In genomic region chr14:123513376-123514141, GRCm38 (mm10) we compare ENCODE assay signal across 9 mouse cellular contexts.
A peak's percentile ranks its signal among the peaks of the same experiment; 100 is the strongest.
DNase-seq lines count a peak whose midpoint lies in the region.
"Had no signal": no experiment of that assay in that cellular context is flagged by ENCODE, and none has a peak within 500 bp of the region (broad histone marks: within the 10 kb centered on the region; RNA-seq: fewer than 3 reads in every experiment).

No protein-coding gene starts in this region.

- intact Hi-C loops in left cerebral cortex, postnatal 36 days (cut with DNase I) = no loop called here

- DNase-seq in A20 (ENCODE audit: low read depth, low spot score) (peak; percentile 39), ZHBTc4 (ENCODE audit: low read depth, low spot score) (peak; percentile 44)
- peak; percentile 33 to 70 for DNase-seq in frontal cortex, postnatal 36 days (ENCODE audit: low spot score in 2 of 2)
- DNase-seq in left cerebral cortex, postnatal 36 days (ENCODE audit: low spot score in 2 of 2) = peak; percentile 28 to 38
- DNase-seq in right cerebral cortex, adult 2 months (ENCODE audit: low spot score in 2 of 2) = peak; percentile 54 to 57
- DNase-seq in heart, adult 18-20 months = no peak
- DNase-seq in spleen, postnatal 36 days (ENCODE audit: low spot score in 2 of 2) = no peak
- DNase-seq in kidney, postnatal 14 days = no peak
- DNase-seq: liver, embryonic 13.5 days had no signal

Comparison
In these comparisons a context has a peak if more than half of its experiments do, and no peak if none do; other contexts are left out.
1. DNase-seq: peak in A20 (single experiment), ZHBTc4 (single experiment), frontal cortex, postnatal 36 days (2 of 2), left cerebral cortex, postnatal 36 days (2 of 2) and right cerebral cortex, adult 2 months (2 of 2); none in heart, adult 18-20 months (0 of 2), spleen, postnatal 36 days (0 of 2) and kidney, postnatal 14 days (single experiment).